Mouse (Mus musculus) left cerebral cortex, postnatal 14 days (tissue): ENCODE measurements around the gene Arrdc5. TPM values are rescaled to one million over a fixed set of nuclear protein-coding genes. Genes with fewer than 3 reads are reported as not detected.
A peak's percentile ranks its signal among the peaks of the same experiment; 100 is the strongest.

Experiments used
- DNase-seq, 2 experiments: peaks; one replicate each; pipeline ENCODE4 v3.0.0; 2021 to 2022; ENCODE audit warnings: low spot score in 2 of 2, mixed read lengths in 1 of 2
- intact Hi-C: fragments of 180-260 bp; cut with DNase I; formaldehyde crosslinking; loops from one replicate; pipeline ENCODE4 v1.15.1; 2025
- total RNA-seq, 2 experiments: library from RNA; stranded (reverse); gene quantifications; 2 replicates each; pipeline ENCODE4 v1.2.3; 2021

Gene Arrdc5
- total RNA-seq, 2 experiments from 2014 or later: not detected

GRCm38 (mm10) chr17:56304718-56305117, 4.6 kb upstream of the Arrdc5 start:
- intact Hi-C loops: no loop called here
- no peak for DNase-seq

- intact Hi-C loops: no loop called here
- peak; percentile 92 to 94 for DNase-seq
Observed at GRCm38 (mm10) chr17:56303847-56304586, 3.9 kb upstream of the Arrdc5 start.

- no peak for DNase-seq
- intact Hi-C loops: no loop called here
Observed at GRCm38 (mm10) chr17:56303160-56303846, 3.2 kb upstream of the Arrdc5 start, which contains the start of gene Uhrf1. Gene Uhrf1 (plus strand): TSS chr17:56303321.

- intact Hi-C loops: no loop called here
- no peak for DNase-seq
Observed at GRCm38 (mm10) chr17:56302363-56302996, 2.4 kb upstream of the Arrdc5 start.

- DNase-seq: no peak
- intact Hi-C loops: no loop called here
Observed at GRCm38 (mm10) chr17:56298238-56298637, 1.8 kb downstream of the Arrdc5 start.

- intact Hi-C loops: no loop called here
- no peak for DNase-seq
Observed at GRCm38 (mm10) chr17:56296201-56296600, 3.9 kb downstream of the Arrdc5 start.

GRCm38 (mm10) chr17:56294241-56294640, 5.8 kb downstream of the Arrdc5 start:
- intact Hi-C loops: no loop called here
- DNase-seq: peak in 1 of 2 experiments; percentile 47

- no peak for DNase-seq
- intact Hi-C loops: no loop called here
Observed at GRCm38 (mm10) chr17:56293291-56293690, 6.8 kb downstream of the Arrdc5 start.

- no peak for DNase-seq
- intact Hi-C loops: no loop called here
Observed at GRCm38 (mm10) chr17:56292531-56293222, 7.4 kb downstream of the Arrdc5 start, which contains the start of gene Plin3. Gene Plin3 (minus strand): TSS chr17:56292873.

- intact Hi-C loops: no loop called here
- no peak for DNase-seq
Observed at GRCm38 (mm10) chr17:56291826-56292475, 8.1 kb downstream of the Arrdc5 start.

- intact Hi-C loops: no loop called here
- peak; percentile 76 to 86 for DNase-seq
Observed at GRCm38 (mm10) chr17:56291171-56291511, 8.9 kb downstream of the Arrdc5 start.

- intact Hi-C loops: no loop called here
- peak; percentile 42 to 74 for DNase-seq
Observed at GRCm38 (mm10) chr17:56290388-56291170, 9.5 kb downstream of the Arrdc5 start.

GRCm38 (mm10) chr17:56289371-56290331, 10.4 kb downstream of the Arrdc5 start:
- intact Hi-C loops: no loop called here

GRCm38 (mm10) chr17:56288866-56289265, 11.2 kb downstream of the Arrdc5 start:
- intact Hi-C loops: no loop called here
- DNase-seq: no peak

More at GRCm38 (mm10) chr17:56289371-56290331, 10.4 kb downstream of the Arrdc5 start:
- DNase-seq: no peak

- no peak for DNase-seq
Observed at GRCm38 (mm10) chr17:56287830-56288229, 12.3 kb downstream of the Arrdc5 start.

GRCm38 (mm10) chr17:56285995-56286394, 14.1 kb downstream of the Arrdc5 start:
- no peak for DNase-seq
- intact Hi-C loops: no loop called here

More at GRCm38 (mm10) chr17:56287830-56288229, 12.3 kb downstream of the Arrdc5 start:
- intact Hi-C loops: no loop called here

GRCm38 (mm10) chr17:56283316-56283715, 16.8 kb downstream of the Arrdc5 start:
- intact Hi-C loops: no loop called here
- peak; percentile 61 to 82 for DNase-seq
